Mouse (Mus musculus) cerebellum, postnatal 10 days (tissue): Measurements from ENCODE around the gene Ccdc184.

Source experiments
- DNase-seq, 2 experiments: peaks; one replicate each; pipeline ENCODE4 v3.0.0; 2021; ENCODE audit warnings: mixed read lengths in 2 of 2

Ccdc184 gene

GRCm38 (mm10) chr15:98155944-98156343 is 11.0 kb upstream of the Ccdc184 start:
- no peak for DNase-seq

GRCm38 (mm10) chr15:98157253-98157652 is 9.7 kb upstream of the Ccdc184 start:
- DNase-seq = no peak

- no peak for DNase-seq
Measured at GRCm38 (mm10) chr15:98161026-98161805, 5.7 kb upstream of the Ccdc184 start.

- no peak for DNase-seq
Measured at GRCm38 (mm10) chr15:98162561-98162960, 4.4 kb upstream of the Ccdc184 start.

GRCm38 (mm10) chr15:98165525-98165924 is 1.4 kb upstream of the Ccdc184 start, which contains the start of gene Asb8:
Gene Asb8 (minus strand): TSS chr15:98165625.
- no peak for DNase-seq

GRCm38 (mm10) chr15:98167645-98168621 is 975 bp downstream of the Ccdc184 start:
- DNase-seq = peak; percentile 94 to 95

- peak in 1 of 2 experiments; percentile 25 for DNase-seq
Measured at GRCm38 (mm10) chr15:98168622-98169004, 1.7 kb downstream of the Ccdc184 start.

- peak in 1 of 2 experiments; percentile 18 for DNase-seq
Measured at GRCm38 (mm10) chr15:98170365-98170764, 3.4 kb downstream of the Ccdc184 start.

GRCm38 (mm10) chr15:98170917-98171316 is 4.0 kb downstream of the Ccdc184 start:
- no peak for DNase-seq

GRCm38 (mm10) chr15:98172113-98172512 is 5.2 kb downstream of the Ccdc184 start:
- no peak for DNase-seq

- DNase-seq = peak; percentile 69 to 81
Measured at GRCm38 (mm10) chr15:98173821-98174220, 6.9 kb downstream of the Ccdc184 start.

GRCm38 (mm10) chr15:98177320-98177719 is 10.4 kb downstream of the Ccdc184 start:
- DNase-seq = no peak

- DNase-seq = peak; percentile 17 to 39
Measured at GRCm38 (mm10) chr15:98180567-98181131, 13.7 kb downstream of the Ccdc184 start.

GRCm38 (mm10) chr15:98181132-98181711 is 14.3 kb downstream of the Ccdc184 start:
- peak; percentile 97 for DNase-seq

- peak; percentile 17 to 25 for DNase-seq
Measured at GRCm38 (mm10) chr15:98181856-98182570, 15.1 kb downstream of the Ccdc184 start.

- DNase-seq = no peak
Measured at GRCm38 (mm10) chr15:98184456-98184855, 17.5 kb downstream of the Ccdc184 start.

- no peak for DNase-seq
Measured at GRCm38 (mm10) chr15:98195442-98195841, 28.5 kb downstream of the Ccdc184 start, which contains the start of gene Olfr288. Gene Olfr288 (minus strand): TSS chr15:98195542.

- DNase-seq = no peak
Measured at GRCm38 (mm10) chr15:98209676-98210075, 42.7 kb downstream of the Ccdc184 start.

GRCm38 (mm10) chr15:98213336-98213870 is 46.4 kb downstream of the Ccdc184 start:
- no peak for DNase-seq

- DNase-seq = no peak
Measured at GRCm38 (mm10) chr15:98214130-98214529, 47.2 kb downstream of the Ccdc184 start.
